Mouse (Mus musculus) olfactory bulb, adult 2 months (tissue): Measurements from ENCODE around the gene Depdc5.
A peak's percentile ranks its signal among the peaks of the same experiment; 100 is the strongest.

ENCODE experiments used
- CTCF ChIP-seq: fragments of 200-500 bp; IDR thresholded peaks from 2 replicates; pipeline ENCODE4 v1.5.1; 2012; ENCODE audit warnings: low read depth, mild to moderate bottlenecking, low read length, moderate library complexity; ENCODE audit not compliant: insufficient read depth
- POLR2A ChIP-seq: fragments of 200-500 bp; IDR thresholded peaks from 2 replicates; pipeline ENCODE4 v1.6.1; 2012; ENCODE audit warnings: mild to moderate bottlenecking, low read depth, low read length, moderate library complexity; ENCODE audit not compliant: insufficient read depth

DNA sequence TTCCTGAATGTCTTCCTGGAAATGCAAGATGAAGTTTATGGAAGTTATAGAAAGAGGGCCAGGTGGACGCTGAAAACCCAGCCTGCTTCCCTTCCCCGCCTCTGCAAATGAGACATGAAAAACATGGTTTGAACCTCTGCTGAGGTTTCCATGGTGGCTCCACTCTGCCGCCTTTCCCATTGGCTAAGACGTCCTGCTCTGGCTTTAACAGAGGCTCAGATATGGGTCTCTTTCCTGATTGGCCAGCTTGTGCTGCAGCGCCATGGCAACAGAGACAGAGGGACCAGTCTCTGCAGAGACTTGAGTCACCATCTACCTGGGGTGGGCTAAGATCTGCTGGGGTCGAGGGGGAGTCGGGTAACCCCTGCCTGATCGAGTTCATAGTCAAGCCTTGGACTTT lies 143.2 kb downstream of the Depdc5 start:
- no peak for TF ChIP-seq CTCF
- peak; percentile 42; the same call in 1 of the 2 replicates for TF ChIP-seq POLR2A
